Mouse (Mus musculus) c-Kit-positive CD71-negative TER-119-negative erythroid progenitor cells, embryonic 14.5 days (primary cell): ENCODE measurements around the gene Pde7b.
A peak's percentile ranks its signal among the peaks of the same experiment; 100 is the strongest.

Experiments used
- DNase-seq: peaks from one replicate; pipeline ENCODE4 v3.0.0-alpha.2; 2013; ENCODE audit warnings: low read depth

Gene Pde7b

GRCm38 (mm10) chr10:20654187-20654586 is 70.7 kb downstream of the Pde7b start:
- no peak for DNase-seq

DNA sequence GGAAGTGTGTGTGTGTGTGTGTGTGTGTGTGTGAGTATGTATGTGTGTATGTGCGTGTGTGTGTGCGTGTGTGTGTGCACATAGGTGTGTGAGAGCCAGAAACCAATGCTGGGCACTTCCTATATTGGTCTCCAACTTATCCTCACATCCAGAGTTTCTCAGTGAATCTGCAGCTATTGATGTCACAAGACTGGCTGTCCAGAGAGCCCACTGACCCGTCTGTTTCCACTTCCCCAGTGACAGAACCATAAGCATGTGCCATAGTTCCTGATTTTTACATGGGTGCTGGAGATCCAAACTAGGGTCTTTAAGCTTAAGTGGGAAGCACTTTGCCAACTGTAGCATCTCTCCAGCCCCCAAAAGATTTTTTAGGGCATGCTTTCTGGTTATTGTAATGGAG is 71.6 kb downstream of the Pde7b start:
- DNase-seq, result no peak

GRCm38 (mm10) chr10:20636381-20636780 is 88.5 kb downstream of the Pde7b start:
- no peak for DNase-seq

DNA sequence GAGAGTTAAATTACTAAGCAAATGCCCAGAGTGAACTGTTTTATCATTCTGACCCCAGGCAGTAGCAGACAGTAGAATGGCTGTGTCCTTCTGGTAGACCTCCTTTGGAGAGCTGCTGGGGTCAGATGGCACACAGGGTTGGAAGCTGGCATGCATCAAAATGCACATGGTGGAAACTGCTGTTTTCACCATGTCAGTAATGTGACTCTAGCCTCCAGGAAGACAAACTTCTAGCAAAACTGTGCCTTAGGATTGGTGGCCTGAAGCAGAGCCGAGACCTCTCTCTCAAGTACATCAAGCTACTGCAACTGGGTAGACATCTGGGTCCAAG is 91.8 kb downstream of the Pde7b start:
- no peak for DNase-seq

DNA sequence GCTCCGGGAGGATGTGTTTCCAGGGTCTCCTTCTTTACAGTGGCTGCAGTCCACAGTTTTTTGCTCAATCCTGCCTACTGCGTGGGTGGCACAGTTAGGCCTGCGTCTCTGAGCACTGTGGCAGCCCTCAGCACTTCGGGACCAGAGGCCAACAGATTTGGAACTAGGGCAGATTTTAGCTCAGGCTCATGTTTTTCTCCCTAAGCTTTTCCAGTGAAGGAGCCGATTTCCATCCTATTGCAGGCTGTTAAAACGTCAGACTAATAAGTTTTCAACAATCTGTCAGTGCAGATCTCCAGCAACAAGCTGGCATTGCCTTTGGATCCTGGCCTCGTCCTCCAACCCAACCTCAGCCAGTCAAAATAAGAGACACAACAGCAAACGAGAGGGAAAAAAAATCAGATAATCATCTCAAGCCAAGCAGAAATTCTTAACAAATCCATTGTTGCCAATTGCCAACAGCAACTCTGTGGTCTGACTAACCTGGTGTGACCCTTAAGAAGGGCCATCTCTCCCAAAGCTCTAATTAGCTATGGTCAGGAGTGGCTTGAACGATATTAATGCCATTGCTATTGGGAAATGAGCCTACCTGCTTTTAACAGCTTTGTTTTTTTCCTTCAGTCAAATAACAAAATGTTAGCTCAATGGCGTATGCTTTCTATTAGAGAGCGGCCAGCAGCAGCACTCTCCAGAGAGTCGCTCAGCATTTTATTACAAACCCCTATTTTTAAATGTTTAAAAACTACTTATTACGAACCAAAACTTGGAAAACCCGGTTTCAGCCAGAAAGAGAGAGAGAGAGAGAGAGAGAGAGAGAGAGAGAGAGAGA is 92.4 kb downstream of the Pde7b start:
- DNase-seq, result no peak

GRCm38 (mm10) chr10:20630122-20630521 is 94.8 kb downstream of the Pde7b start:
- DNase-seq, result no peak

- peak; percentile 6 for DNase-seq
Observed at GRCm38 (mm10) chr10:20625702-20626375, 99.0 kb downstream of the Pde7b start.

- DNase-seq, result no peak
Observed at GRCm38 (mm10) chr10:20621661-20622454, 103.0 kb downstream of the Pde7b start.

DNA sequence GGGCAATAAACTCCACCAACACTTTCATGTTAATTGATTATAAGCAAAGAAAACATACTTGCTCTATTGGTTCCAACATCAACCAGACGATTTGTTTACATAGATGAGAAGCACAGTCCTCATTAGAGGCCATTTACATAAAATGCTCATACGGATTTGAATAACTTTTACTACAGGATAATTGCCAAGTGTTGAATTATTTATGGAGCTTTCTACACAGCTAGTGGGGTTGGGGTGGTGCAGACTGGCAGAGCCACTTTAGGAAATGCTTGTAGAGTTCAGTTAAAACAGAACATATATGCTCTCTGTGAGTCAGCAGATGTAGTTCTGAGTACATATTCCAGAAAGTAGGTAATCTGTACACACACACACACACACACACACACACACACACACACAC is 118.9 kb downstream of the Pde7b start:
- no peak for DNase-seq

DNA sequence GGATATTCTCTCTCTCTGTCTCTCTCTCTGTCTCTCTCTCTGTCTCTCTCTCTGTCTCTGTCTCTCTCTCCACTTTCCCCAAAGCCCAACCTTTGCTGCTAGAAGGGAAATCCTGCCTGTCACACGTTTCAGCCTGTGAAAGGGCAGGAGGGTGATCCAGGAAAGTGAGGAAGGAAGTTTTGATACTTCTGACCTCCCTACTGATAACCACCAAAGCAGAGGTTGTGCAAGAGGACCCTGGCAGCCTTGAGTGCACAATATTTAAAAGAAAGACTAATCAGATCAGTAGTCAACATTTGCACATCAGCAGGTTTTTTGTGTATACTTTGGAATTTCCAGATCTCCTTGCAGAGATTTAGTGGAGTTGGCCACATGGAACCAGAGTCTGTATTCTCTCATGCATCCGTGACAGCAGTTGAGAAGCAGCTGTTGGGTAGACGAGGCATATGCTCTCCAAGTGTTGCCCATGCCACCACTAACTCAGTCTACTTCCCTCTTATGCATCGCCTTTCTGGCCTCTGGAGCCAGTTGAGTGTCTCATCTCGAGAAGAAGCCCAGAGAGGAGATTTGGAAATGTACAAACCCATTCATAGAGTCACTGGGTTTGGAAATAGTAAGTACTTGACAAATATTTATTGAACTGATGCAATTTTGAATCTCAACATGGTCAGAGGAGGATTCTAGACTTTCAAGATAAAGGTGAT is 129.6 kb downstream of the Pde7b start:
- DNase-seq, result no peak

GRCm38 (mm10) chr10:20594015-20594414 is 130.9 kb downstream of the Pde7b start:
- DNase-seq, result no peak

GRCm38 (mm10) chr10:20590100-20590499 is 134.8 kb downstream of the Pde7b start:
- DNase-seq, result peak; percentile 38

GRCm38 (mm10) chr10:20585959-20586358 is 138.9 kb downstream of the Pde7b start:
- DNase-seq, result no peak

GRCm38 (mm10) chr10:20575002-20575401 is 149.9 kb downstream of the Pde7b start:
- no peak for DNase-seq

DNA sequence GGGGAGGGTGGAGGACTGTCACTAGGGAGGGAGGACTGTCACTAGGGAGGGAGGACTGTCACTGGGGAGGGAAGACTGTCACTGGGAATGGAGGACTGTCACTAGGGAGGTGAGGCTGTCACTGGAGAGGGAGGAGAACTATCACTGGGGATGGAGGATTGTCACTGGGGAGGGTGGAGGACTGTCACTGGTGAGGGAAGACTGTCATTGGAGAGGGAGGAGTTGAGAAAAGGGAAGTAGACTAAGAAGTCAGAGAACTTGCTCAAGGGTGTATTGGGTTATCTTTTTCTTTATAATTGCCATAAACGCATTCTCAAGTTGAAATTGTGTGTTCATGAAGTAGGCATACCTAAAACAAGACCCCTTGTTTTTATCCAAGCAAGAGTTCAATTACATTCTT is 150.5 kb downstream of the Pde7b start:
- DNase-seq, result no peak

GRCm38 (mm10) chr10:20571521-20571920 is 153.4 kb downstream of the Pde7b start:
- DNase-seq, result no peak

- no peak for DNase-seq
Observed at GRCm38 (mm10) chr10:20568630-20569029, 156.2 kb downstream of the Pde7b start.

DNA sequence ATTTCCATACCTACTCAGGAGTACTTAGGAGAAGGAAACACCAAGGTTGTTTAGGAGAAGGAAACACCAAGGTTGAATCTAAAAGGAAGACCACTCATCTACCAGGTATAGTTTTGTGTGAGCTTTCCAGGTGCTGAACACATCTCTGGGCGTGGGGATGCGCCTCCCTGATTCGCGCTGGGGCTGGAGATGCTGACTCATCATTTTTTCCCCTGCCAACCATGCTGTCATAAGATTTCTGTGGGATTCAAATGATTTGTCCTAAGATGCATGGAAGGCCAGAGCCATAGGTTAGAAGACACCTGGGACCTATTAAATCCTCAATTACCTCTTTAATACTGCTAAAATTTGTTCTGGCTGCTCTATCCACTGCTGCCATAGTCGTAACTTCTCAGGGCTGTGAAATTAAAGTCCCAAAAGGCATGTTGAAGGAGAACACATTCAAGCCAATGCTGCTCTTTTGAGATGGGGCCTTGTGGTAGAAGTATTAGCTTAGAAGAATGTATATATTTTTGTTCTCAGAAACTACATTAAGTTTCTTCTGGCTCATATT is 157.1 kb downstream of the Pde7b start:
- DNase-seq, result no peak

- DNase-seq, result no peak
Observed at GRCm38 (mm10) chr10:20556477-20556876, 168.4 kb downstream of the Pde7b start.

GRCm38 (mm10) chr10:20551341-20551740 is 173.5 kb downstream of the Pde7b start:
- DNase-seq, result no peak

DNA sequence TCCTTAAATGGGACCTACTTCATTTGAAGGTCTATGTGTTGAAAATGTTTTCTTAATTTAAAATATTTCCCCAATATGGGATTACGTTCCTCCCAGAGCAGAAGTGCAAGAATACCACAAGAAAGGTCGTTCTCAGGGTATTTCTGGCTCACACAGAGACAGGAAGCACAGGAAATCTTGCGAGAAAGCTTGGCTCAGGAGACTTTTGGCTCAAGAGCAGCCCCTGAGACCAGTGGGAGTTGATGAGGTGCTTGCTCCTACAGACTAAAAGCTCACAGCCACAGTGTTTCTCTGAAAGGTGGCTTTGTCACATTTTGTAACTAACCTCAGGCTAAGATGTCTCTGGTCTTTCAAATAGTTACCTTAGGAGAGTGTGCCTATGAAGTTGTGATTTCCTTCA is 174.1 kb downstream of the Pde7b start:
- DNase-seq, result no peak

DNA sequence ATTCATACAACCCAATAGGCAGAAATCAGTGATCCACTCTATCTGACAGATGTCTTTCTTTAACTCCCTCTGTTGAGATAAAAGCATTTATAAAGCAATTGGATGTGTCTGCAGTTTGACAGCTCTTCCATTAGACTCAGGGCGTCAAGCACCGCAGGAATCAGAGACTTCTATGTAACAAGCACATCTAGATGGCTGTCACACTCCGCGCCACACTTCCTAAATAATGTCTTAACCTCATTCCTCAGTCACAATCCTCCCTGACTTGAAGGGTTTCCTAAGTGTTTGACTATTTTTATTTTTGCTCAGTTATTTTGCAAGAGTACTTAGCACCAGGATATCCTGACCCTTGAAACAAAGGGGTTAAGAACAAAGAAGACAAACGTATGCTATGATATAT is 174.7 kb downstream of the Pde7b start:
- DNase-seq, result no peak
